Mouse (Mus musculus) spleen, adult 2 months (tissue): ENCODE data around the gene Cpm. TPM values are rescaled to one million over a fixed set of nuclear protein-coding genes. Genes with fewer than 3 reads are reported as not detected.

ENCODE experiments used
- DNase-seq, 2 experiments: peaks; one replicate each; pipeline versions ENCODE4 v3.0.0 to v3.0.0-alpha.2; 2012 to 2021; ENCODE audit warnings: low spot score in 2 of 2, low read depth in 1 of 2
- H3K27ac ChIP-seq: fragments of 200-500 bp; 2 replicates; pipeline ENCODE4 v1.5.1; 2012; ENCODE audit warnings: low read length, inconsistent platforms; ENCODE audit not compliant: insufficient read depth
- H3K27me3 ChIP-seq: fragments of 200-500 bp; 2 replicates; pipeline ENCODE4 v1.6.1; 2012; ENCODE audit warnings: mild to moderate bottlenecking, moderate library complexity, low read length, inconsistent platforms; ENCODE audit not compliant: control insufficient read depth, insufficient read depth
- H3K36me3 ChIP-seq: fragments of 200-500 bp; 2 replicates; pipeline ENCODE4 v1.6.1; 2012; ENCODE audit warnings: mild to moderate bottlenecking, low read length, inconsistent platforms; ENCODE audit not compliant: control insufficient read depth, insufficient read depth
- H3K4me1 ChIP-seq: fragments of 200-500 bp; 2 replicates; pipeline ENCODE4 v1.6.1; 2011; ENCODE audit warnings: inconsistent platforms; ENCODE audit not compliant: control insufficient read depth, insufficient read depth, insufficient read length
- H3K4me3 ChIP-seq: fragments of 200-500 bp; 2 replicates; pipeline ENCODE4 v1.5.1; 2011; ENCODE audit warnings: mild to moderate bottlenecking, inconsistent platforms; ENCODE audit not compliant: insufficient read depth, insufficient read length; ENCODE audit errors: extremely low read depth
- CTCF ChIP-seq: fragments of 200-500 bp; IDR thresholded peaks from 2 replicates; pipeline ENCODE4 v1.5.1; 2011; ENCODE audit warnings: mild to moderate bottlenecking, inconsistent platforms; ENCODE audit not compliant: insufficient read depth, insufficient read length, insufficient replicate concordance; ENCODE audit errors: extremely low read depth
- POLR2A ChIP-seq: fragments of 200-500 bp; IDR thresholded peaks from 2 replicates; pipeline ENCODE4 v1.6.1; 2011; ENCODE audit warnings: low read depth, low read length, inconsistent platforms
- WGBS: fragments of 180-500 bp; shearing (Covaris S2); methylation state at CpG from one replicate; pipeline ENCODE4 v1.1.7; 2018; 5-methylcytosine and 5-hydroxymethylcytosine counted together
- polyA plus RNA-seq: library from polyadenylated mRNA; depleted of rRNA; stranded (reverse); fragments of >200 nt; gene quantifications from 2 replicates; pipeline ENCODE4 v1.2.3, GENCODE M21; 2012

Cpm gene
- polyA plus RNA-seq, 1 experiment, result 10.1 TPM

DNA sequence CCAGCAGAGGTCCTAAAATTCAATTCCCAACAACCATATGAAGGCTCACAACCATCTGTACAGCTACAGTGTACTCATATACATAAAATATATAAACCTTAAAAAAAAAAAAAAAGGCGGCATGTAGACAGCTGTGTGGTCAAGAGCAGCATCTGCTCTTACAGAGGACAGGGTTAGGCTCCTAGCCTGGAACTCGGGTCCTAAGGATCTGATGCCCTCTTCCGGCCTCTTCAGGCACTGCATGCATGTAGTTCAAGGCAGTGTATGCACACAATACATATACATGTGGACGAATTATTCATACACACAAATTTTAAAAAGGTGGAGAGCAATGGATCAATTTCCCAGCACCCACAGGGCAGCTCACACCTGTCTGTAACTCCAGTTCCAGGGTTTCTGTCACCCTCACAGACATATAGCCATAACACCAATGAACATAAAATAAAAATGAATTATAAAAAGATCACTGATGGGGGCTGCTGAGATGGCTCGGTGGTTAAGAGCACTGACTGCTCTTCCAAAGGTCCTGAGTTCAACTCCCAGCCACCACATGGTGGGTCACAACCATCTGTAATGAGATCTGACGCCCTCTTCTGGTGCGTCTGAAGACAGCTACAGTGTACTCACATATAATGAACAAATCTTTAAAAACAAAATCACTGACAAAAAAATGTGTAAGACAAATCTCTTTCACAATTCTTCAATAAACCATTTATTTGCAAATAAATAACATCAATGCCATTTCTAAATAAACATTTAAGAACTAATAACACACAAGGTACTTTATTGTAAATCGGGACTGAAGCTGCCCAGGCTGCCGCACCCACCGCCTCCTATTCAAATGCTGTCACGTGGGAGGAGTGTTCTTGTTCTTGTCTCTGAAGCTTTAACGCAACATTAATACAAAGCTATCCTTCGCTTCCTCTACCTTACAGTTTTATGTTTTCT lies 59.2 kb downstream of the Cpm start:
- H3K4me1 ChIP-seq, result no peaks in the 10 kb centered on the region; the same call in 1 of the 2 replicates
- H3K36me3 ChIP-seq, result peaks cover 39% of the 10 kb centered on the region
- 88% methylated on average over 13 of the region's 13 CpGs for WGBS
- no peaks in the 10 kb centered on the region for H3K27me3 ChIP-seq
- H3K27ac ChIP-seq, result no peak overlapping the region
- no peak for TF ChIP-seq POLR2A
- no peak for DNase-seq
- H3K4me3 ChIP-seq, result no peak overlapping the region

DNA sequence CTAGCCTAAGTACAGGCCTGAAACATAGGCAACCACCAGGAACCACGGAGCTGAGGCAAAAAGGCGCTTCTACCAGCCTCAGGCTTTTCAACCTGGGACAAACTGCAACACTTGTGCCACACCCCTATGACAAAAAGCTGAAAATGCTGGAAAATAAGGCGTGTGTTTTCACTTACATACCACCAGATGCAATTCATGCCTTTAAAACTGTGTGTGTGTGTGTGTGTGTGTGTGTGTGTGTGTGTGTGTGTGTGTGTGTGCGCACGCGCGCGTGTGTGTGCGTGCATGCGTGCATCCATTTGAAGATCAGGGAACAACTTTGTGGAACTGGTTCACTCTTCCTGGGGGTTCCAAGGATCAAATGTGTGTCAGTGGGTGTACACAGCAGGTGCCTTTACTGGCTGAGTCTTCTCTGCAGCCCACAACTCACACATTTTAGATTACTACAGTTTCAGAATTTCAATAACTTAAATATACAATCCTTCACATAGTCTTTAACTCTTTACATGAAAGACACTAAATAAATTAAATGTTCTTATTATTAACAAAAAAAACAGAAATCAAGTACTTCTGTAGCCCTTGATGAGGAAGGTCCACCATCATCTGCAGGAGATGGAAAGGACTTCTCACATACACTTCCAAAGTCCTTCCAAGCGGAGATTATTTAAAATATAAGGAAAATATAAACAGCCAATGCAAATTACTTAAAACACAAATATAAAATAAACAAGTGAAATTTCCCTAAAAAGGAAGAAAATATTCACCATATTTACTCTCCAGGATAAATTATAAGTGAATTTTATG lies 60.2 kb downstream of the Cpm start:
- no peaks in the 10 kb centered on the region; the same call in 1 of the 2 replicates for H3K4me1 ChIP-seq
- no peaks in the 10 kb centered on the region for H3K27me3 ChIP-seq
- DNase-seq, result no peak
- no peak overlapping the region for H3K4me3 ChIP-seq
- no peak overlapping the region for H3K27ac ChIP-seq
- H3K36me3 ChIP-seq, result peaks cover 40% of the 10 kb centered on the region
- WGBS, result 94% methylated on average over 11 of the region's 11 CpGs
- TF ChIP-seq CTCF (no peak), POLR2A (no peak)

DNA sequence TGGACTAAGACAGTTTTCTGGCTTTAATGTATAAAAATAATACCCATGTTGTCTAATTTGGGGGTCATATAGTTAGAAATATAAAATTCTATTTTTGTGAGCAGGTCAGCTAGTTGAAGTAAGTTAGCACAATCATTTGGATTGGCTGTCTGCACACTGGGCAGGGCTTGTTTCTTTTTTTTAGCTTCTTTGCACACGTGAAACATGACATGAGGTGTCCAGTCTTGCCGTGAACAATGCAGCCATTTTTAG lies 60.7 kb downstream of the Cpm start:
- Histone ChIP-seq H3K4me3 (no peak overlapping the region), H3K27ac (no peak overlapping the region), H3K36me3 (peaks cover 43% of the 10 kb centered on the region), H3K4me1 (no peaks in the 10 kb centered on the region; the same call in 1 of the 2 replicates), H3K27me3 (no peaks in the 10 kb centered on the region)
- TF ChIP-seq CTCF (no peak), POLR2A (no peak)
- WGBS, result 87% methylated on average over 2 of the region's 2 CpGs
- DNase-seq, result no peak

DNA sequence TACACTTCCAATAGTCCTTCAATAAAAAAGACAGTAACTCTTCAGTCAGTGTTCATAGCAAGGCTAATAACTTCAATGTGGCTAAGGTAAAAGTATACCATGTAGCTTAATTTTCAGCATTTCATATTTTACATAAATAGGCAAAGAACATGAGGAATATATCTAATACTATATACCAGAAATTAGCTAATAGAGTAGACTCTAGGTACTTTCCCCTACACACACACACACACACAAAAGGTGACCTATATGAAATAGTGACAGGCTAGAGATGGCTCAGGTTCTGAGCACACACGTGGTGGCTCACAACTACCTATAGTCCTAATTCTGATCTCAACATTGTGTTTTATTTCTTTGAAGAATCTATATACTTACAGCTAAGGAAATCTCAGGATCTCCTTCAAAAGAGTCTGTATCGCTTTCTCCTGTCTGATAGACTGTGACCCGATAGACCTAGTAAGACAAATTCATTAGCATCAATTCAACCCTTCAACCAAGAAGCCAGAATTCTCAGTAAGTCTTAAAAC lies 61.5 kb downstream of the Cpm start:
- Histone ChIP-seq H3K4me1 (no peaks in the 10 kb centered on the region; the same call in 1 of the 2 replicates), H3K36me3 (peaks cover 48% of the 10 kb centered on the region), H3K27ac (no peak overlapping the region), H3K27me3 (no peaks in the 10 kb centered on the region), H3K4me3 (no peak overlapping the region)
- TF ChIP-seq POLR2A, result no peak
- TF ChIP-seq CTCF, result no peak
- no peak for DNase-seq
- 97% methylated on average over 3 of the region's 3 CpGs for WGBS

DNA sequence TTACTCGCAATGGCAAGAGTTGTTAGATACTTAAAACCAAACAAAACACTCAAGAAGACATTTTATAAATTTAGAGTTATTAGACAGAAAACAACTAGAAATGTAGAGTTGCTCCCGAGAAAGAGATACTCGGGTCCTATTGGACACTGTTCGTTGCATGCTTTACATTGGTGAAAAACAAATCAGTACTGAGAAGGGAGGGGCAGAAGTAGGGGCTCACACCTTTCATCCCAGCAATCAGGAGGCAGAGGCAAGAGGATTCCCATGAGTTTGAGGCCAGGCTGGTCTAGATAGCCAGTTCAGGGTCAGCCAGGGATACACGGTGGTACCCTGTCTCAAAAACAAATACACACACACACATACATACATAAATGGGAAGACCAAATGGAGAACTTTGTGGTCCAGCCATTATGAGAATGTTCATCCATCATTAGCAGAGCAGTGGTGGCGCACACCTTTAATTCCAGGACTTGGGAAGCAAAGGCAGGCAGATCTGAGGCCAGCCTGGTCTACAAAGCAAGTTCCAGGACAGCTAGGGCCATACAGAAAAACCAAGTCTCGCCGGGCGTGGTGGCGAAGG lies 62.2 kb downstream of the Cpm start:
- H3K4me1 ChIP-seq, result no peaks in the 10 kb centered on the region
- no peak overlapping the region for H3K27ac ChIP-seq
- 98% methylated on average over 10 of the region's 10 CpGs for WGBS
- H3K36me3 ChIP-seq, result peaks cover 53% of the 10 kb centered on the region
- no peaks in the 10 kb centered on the region for H3K27me3 ChIP-seq
- H3K4me3 ChIP-seq, result no peak overlapping the region
- no peak for DNase-seq
- no peak for TF ChIP-seq CTCF
- TF ChIP-seq POLR2A, result no peak

DNA sequence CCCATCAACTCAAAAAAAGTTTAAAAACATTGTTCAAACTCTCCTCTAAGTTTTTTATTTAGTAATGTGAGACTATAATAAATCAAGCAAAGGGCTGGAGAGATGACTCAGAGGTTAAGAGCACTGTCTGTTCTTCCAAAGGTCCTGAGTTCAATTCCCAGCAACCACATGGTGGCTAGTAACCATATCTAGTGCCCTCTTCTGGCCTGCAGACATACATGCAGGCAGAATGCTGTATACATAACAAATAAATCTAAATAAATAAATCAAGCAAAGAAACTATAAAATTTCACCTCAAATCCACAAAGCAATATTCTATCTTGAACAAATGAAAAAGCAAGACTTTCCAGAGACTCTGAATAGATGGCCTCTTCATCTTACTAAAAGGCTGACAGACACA lies 62.9 kb downstream of the Cpm start:
- Histone ChIP-seq H3K4me1 (no peaks in the 10 kb centered on the region), H3K4me3 (no peak overlapping the region), H3K27me3 (no peaks in the 10 kb centered on the region), H3K36me3 (peaks cover 58% of the 10 kb centered on the region), H3K27ac (no peak overlapping the region)
- DNase-seq, result no peak
- no peak for TF ChIP-seq POLR2A
- no peak for TF ChIP-seq CTCF

DNA sequence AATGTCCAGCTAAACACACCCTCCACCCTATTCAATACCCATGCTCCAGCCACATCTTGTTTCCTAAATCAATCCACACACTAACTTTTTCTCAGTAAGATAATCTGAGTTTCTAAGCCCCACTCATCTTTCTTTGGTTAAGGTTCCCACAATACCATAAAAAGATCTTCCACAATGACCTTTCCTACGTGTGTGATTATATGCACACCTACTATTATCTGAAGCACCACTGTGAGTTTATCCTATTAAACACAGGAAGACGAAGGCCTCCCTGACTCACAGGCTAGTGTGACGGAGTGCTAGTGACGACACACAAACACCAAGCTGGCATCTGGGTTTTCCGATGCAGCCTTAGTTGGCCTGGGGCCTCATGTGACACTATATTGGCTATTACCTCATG lies 63.7 kb downstream of the Cpm start:
- Histone ChIP-seq H3K27me3 (no peaks in the 10 kb centered on the region), H3K36me3 (peaks cover 64% of the 10 kb centered on the region), H3K4me3 (no peak overlapping the region), H3K4me1 (no peaks in the 10 kb centered on the region), H3K27ac (no peak overlapping the region)
- WGBS, result over 99% methylated on average over 5 of the region's 5 CpGs
- DNase-seq, result no peak
- TF ChIP-seq POLR2A (no peak), CTCF (no peak)
